Mouse (Mus musculus): ENCODE data around the gene Elmo1. TPM values are rescaled to one million over a fixed set of nuclear protein-coding genes. Genes with fewer than 3 reads are reported as not detected.

Gene Elmo1
- total and polyA plus RNA-seq, 3 experiments: 5.2 to 7.6 TPM; not detected in 1

DNA sequence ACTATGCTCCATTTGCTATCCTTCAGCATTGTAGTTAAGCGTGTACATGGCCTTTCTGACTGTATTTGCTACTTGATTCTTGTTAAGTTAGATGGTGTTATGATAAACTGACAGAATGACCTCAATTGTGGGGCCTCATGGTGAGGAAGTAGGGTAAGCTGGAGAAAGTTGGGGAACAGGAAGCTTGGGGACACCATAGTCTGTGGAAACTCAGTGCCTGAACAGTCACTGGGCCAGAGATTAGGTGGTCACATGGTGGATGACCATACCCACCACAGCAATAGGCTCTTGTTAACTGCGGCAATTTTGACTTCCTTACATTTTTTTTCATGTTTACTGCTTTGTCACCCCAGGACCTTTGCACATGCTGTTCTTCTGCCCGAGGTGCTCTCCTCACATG, 1.9 kb downstream of the Elmo1 start:
- no peak overlapping the region for H3K4me3 ChIP-seq (ENCODE audit: control insufficient read depth in 1 of 2, insufficient read depth in 1 of 2, low read depth in 2 of 2, low read length in 2 of 2)
- TF ChIP-seq MAX (IDR thresholded peaks at IDR 0.05; ENCODE audit: low read length) (no peak), NELFE (IDR thresholded peaks at IDR 0.05; ENCODE audit: low read depth, low read length) (no peak), MYC (IDR thresholded peaks at IDR 0.05; ENCODE audit: low read depth, low read length) (no peak), BHLHE40 (IDR thresholded peaks at IDR 0.05; ENCODE audit: borderline replicate concordance, low read depth, low read length) (no peak), ZNF384 (IDR thresholded peaks at IDR 0.05; ENCODE audit: low read depth, low read length) (no peak), RAD21 (IDR thresholded peaks at IDR 0.05; ENCODE audit: low read depth, low read length) (no peak), NRF1 (IDR thresholded peaks at IDR 0.05; ENCODE audit: insufficient read depth, low read depth, low read length, poor library complexity, severe bottlenecking) (no peak), TBP (IDR thresholded peaks at IDR 0.05; ENCODE audit: low read depth, low read length) (no peak), POLR2AphosphoS5 (IDR thresholded peaks at IDR 0.05; ENCODE audit: borderline replicate concordance, low read depth, low read length) (no peak), MXI1 (IDR thresholded peaks at IDR 0.05; ENCODE audit: low read depth, low read length) (no peak), UBTF (IDR thresholded peaks at IDR 0.05; ENCODE audit: borderline replicate concordance, insufficient read depth, low read depth, low read length) (no peak), USF2 (IDR thresholded peaks at IDR 0.05; ENCODE audit: borderline replicate concordance in 1 of 2, insufficient read depth in 1 of 2, low read depth in 1 of 2, low read length in 2 of 2) (no peak), TCF12 (IDR thresholded peaks at IDR 0.05; ENCODE audit: low read depth, low read length) (no peak), ZC3H11A (IDR thresholded peaks at IDR 0.05; ENCODE audit: low read depth, low read length) (no peak), CTCF (IDR thresholded peaks at IDR 0.05 in 2 of 3, conservative IDR thresholded peaks at IDR 0.05 in 1 of 3; ENCODE audit: control insufficient read depth in 1 of 3, insufficient read depth in 1 of 3, low read depth in 2 of 3, low read length in 3 of 3, poor library complexity in 1 of 3, severe bottlenecking in 1 of 3) (no peak), CHD1 (IDR thresholded peaks at IDR 0.05; ENCODE audit: low read depth, low read length) (no peak), ZMIZ1 (IDR thresholded peaks at IDR 0.05; ENCODE audit: low read depth, low read length) (no peak), SMC3 (IDR thresholded peaks at IDR 0.05; ENCODE audit: low read depth, low read length) (no peak), POLR2A (IDR thresholded peaks at IDR 0.05; ENCODE audit: control insufficient read depth in 1 of 2, insufficient read depth in 1 of 2, low read depth in 1 of 2, low read length in 2 of 2, poor library complexity in 1 of 2) (no peak)
- H3K9ac ChIP-seq (ENCODE audit: control insufficient read depth, low read depth, low read length, poor library complexity, severe bottlenecking): no peak overlapping the region
- H3K36me3 ChIP-seq (ENCODE audit: control insufficient read depth in 1 of 2, insufficient read depth in 2 of 2, low read length in 2 of 2): no peaks in the 10 kb centered on the region
- no peak for DNase-seq (ENCODE audit: low read depth, low spot score)
- no peaks in the 10 kb centered on the region for H3K4me1 ChIP-seq (ENCODE audit: control insufficient read depth in 1 of 2, insufficient read depth in 2 of 2, low read length in 2 of 2)
- no peaks in the 10 kb centered on the region for H3K9me3 ChIP-seq (replicated peaks; ENCODE audit: insufficient read depth, low read length)
- H3K79me2 ChIP-seq (ENCODE audit: control insufficient read depth, insufficient read depth, low read length, poor library complexity): no peaks in the 10 kb centered on the region
- H3K27me3 ChIP-seq (ENCODE audit: control insufficient read depth in 1 of 2, insufficient read depth in 2 of 2, low read length in 2 of 2): no peaks in the 10 kb centered on the region
- H3K27ac ChIP-seq (ENCODE audit: control insufficient read depth, low read depth, low read length): no peak overlapping the region

DNA sequence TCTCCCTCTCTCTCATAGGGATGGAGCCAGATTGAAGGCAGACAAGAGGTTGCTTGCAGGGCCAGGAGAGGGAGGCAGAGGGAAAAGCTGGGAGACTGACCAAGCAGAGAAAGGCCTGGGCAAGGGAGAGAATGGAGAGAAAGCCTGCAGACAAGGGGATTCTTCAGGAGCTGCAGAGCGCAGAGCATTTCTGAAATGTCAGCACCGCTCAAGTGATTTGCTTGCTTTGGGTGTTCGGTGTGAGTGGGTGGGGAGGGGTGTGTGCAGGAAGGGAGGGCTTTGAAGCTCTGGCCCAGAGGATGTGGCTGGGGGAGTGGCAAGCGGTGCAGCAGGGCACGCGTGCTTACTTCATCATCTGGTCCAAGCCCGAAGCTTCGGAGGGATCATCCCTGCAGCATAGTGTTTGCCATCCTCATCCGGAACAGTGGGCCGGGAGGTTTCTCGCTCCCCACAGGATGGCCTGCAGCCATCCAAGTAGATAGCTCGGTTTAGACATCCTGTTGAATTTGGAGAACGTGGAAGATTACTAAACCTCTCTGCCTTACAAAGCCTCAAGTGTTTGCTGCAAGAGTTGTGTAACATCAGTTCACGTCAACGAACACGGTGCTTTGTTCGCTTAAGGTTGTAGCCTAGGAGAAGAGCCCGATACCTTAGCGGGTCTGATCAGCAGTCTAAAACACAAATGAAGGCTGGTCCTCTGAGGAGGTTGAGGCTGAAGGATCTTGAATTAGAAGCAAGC, 3.1 kb downstream of the Elmo1 start:
- H3K9me3 ChIP-seq (replicated peaks; ENCODE audit: insufficient read depth, low read length): no peaks in the 10 kb centered on the region
- no peaks in the 10 kb centered on the region for H3K79me2 ChIP-seq (ENCODE audit: control insufficient read depth, insufficient read depth, low read length, poor library complexity)
- no peaks in the 10 kb centered on the region for H3K36me3 ChIP-seq (ENCODE audit: control insufficient read depth in 1 of 2, insufficient read depth in 2 of 2, low read length in 2 of 2)
- no peaks in the 10 kb centered on the region for H3K4me1 ChIP-seq (ENCODE audit: control insufficient read depth in 1 of 2, insufficient read depth in 2 of 2, low read length in 2 of 2)
- no peak for TF ChIP-seq MXI1 (IDR thresholded peaks at IDR 0.05; ENCODE audit: low read depth, low read length)
- TF ChIP-seq JUND (IDR thresholded peaks at IDR 0.05; ENCODE audit: low read depth, low read length): no peak
- no peak for TF ChIP-seq TBP (IDR thresholded peaks at IDR 0.05; ENCODE audit: low read depth, low read length)
- TF ChIP-seq SIN3A (IDR thresholded peaks at IDR 0.05; ENCODE audit: low read length): no peak
- no peak for TF ChIP-seq HCFC1 (IDR thresholded peaks at IDR 0.05; ENCODE audit: low read depth, low read length)
- TF ChIP-seq MAFK (IDR thresholded peaks at IDR 0.05; ENCODE audit: borderline replicate concordance, low read depth, low read length): no peak
- TF ChIP-seq GABPA (IDR thresholded peaks at IDR 0.05; ENCODE audit: low read depth, low read length): no peak
- no peak overlapping the region for H3K4me3 ChIP-seq (ENCODE audit: control insufficient read depth in 1 of 2, insufficient read depth in 1 of 2, low read depth in 2 of 2, low read length in 2 of 2)
- no peak overlapping the region for H3K9ac ChIP-seq (ENCODE audit: control insufficient read depth, low read depth, low read length, poor library complexity, severe bottlenecking)
- no peak overlapping the region for H3K27ac ChIP-seq (ENCODE audit: control insufficient read depth, low read depth, low read length)
- DNase-seq (ENCODE audit: low read depth, low spot score): no peak
- H3K27me3 ChIP-seq (ENCODE audit: control insufficient read depth in 1 of 2, insufficient read depth in 2 of 2, low read length in 2 of 2): no peaks in the 10 kb centered on the region
